Mouse (Mus musculus): ENCODE results near the gene Tmtc2. TPM values are rescaled to one million over a fixed set of nuclear protein-coding genes. Genes with fewer than 3 reads are reported as not detected.

Tmtc2 gene
- polyA plus RNA-seq, 1 experiment from 2014 or later, result 8.8 TPM

DNA sequence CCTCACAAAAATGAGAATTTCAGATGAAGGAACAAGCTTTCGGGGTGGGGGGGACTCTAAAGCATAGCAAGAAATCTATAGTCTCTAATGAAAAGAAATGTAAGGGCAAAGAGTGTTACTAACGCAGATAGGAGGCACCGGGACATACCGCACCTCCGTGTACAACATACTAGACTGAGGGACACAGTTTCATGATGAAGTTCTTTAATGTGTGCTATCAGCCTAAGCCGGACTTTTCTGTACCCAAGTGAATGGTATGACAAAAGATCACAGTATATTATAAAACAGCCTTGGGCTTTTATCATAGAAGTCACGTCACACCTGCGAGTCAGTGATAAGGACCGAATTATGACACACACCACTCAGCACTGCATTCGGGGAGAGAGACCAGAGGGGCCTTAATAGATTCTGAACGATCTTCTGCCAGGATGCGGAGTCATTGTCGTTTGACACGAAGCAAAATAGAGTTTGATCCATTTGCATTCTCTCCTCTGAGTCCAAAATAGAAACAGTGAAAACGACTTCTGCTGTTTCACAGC is 156.3 kb downstream of the Tmtc2 start:
- H3K4me1 ChIP-seq, result no peaks in the 10 kb centered on the region
- no peak overlapping the region for H3K27ac ChIP-seq (replicated peaks)
- H3K27me3 ChIP-seq (ENCODE audit: low read depth, poor library complexity, severe bottlenecking), result peaks cover 13% of the 10 kb centered on the region; the same call in 1 of the 2 replicates
- no peak for DNase-seq (ENCODE audit: low spot score)
- peaks cover 24% of the 10 kb centered on the region for H3K36me3 ChIP-seq
- no peaks in the 10 kb centered on the region for H3K9me3 ChIP-seq (replicated peaks)
- WGBS, result 93% methylated on average over 15 of the region's 15 CpGs
- H3K4me3 ChIP-seq, result no peak overlapping the region

DNA sequence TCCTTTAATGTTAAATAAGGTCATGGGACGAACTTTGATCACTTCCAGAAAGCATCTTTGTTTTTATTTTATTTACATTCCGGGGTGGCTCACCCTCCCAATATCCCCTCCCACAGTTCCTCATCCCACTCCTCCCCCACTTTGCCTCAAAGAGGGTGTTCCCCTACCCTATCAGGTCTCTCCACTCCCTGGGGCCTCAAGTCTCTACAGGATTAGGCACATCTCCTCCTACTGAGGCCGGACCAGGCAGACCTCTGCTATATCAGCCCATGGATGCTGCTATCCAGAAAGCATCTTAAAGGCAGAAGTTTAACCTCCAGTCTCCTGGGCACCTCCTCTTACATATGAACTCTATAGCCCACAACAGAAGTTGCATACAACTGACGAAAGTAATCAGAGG is 157.7 kb downstream of the Tmtc2 start:
- 77% methylated on average over 4 of the region's 4 CpGs for WGBS
- Histone ChIP-seq H3K27me3 (ENCODE audit: low read depth, poor library complexity, severe bottlenecking) (peaks cover 11% of the 10 kb centered on the region; the same call in 1 of the 2 replicates), H3K36me3 (peaks cover 28% of the 10 kb centered on the region), H3K4me1 (no peaks in the 10 kb centered on the region), H3K4me3 (no peak overlapping the region), H3K27ac (replicated peaks) (no peak overlapping the region), H3K9me3 (replicated peaks) (no peaks in the 10 kb centered on the region)
- no peak for DNase-seq (ENCODE audit: low spot score)

DNA sequence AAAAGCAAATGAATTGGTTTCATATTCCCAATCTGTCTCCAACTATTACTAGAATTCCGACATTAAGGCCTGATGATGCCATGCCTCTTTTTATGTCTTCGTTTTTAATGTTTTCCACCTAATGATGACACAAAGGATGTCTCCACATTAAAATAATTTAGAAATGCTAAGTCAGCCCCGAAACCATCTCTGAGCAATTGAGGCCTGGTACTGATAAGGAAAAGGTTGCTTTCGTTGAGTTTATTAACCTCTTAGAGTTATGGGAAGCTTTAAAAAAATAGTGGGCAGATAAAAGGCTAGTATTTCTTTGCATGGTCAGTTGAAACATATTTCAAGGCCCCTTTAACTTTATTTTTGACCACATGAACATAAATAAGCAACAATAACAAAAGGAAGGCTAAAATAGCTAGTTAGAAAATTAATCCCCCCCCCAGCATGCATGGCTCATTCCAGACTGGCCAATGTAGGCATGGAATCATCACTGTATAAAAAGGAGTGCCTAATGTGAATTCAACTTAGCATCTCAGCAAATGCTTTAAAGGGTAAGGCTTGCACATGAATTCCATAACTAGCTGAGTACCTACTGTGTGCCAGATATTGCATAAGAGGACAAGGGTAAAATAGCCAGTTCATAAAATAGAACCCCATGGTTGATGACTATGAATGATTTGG is 168.3 kb downstream of the Tmtc2 start:
- no peak for DNase-seq (ENCODE audit: low spot score)
- Histone ChIP-seq H3K4me1 (no peaks in the 10 kb centered on the region), H3K9me3 (replicated peaks) (0 out of 2 replicates have a peak, but pooled peaks cover 2% of the 10 kb centered on the region), H3K36me3 (no peaks in the 10 kb centered on the region; the same call in 1 of the 2 replicates), H3K27me3 (ENCODE audit: low read depth, poor library complexity, severe bottlenecking) (no peaks in the 10 kb centered on the region), H3K27ac (replicated peaks) (no peak overlapping the region), H3K4me3 (no peak overlapping the region)
- WGBS, result 93% methylated on average over 4 of the region's 4 CpGs

DNA sequence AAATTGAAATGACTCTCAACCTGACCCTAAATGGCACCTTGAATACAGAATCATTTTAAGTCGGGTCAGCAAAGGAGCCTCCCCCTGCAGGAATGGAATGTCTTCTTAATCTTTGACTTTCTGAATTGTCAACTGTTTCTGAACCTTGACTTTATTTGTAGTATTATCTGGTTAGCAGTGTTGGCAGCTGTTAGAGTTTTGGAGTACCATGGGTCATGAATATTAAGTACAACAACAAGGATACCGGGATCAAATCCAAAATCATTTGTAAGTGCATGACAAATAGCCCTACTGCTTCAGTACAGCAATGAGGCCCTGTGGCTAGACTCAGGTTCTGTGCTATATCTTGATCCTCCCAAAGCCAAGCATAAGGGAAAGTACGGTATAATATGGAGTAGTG is 170.3 kb downstream of the Tmtc2 start:
- no peak for DNase-seq (ENCODE audit: low spot score)
- WGBS, result 89% methylated on average over 3 of the region's 3 CpGs
- no peak overlapping the region for H3K4me3 ChIP-seq

DNA sequence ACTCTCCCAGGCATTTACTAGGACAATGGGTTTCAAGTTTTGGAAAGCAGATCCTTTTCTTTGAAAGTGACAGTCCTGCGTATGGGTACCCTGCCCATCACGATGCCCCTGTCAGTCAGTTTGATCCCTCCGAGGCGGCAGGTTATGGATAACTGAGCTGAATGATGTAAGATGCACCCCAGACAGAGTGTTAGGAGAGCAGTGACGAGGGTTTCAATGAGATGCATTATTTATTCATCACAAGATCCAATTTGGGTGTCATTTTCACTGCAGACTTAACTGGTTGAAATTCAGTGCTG is 171.8 kb downstream of the Tmtc2 start:
- no peak for DNase-seq (ENCODE audit: low spot score)
- no peak overlapping the region for H3K4me3 ChIP-seq
- WGBS, result 78% methylated on average over 5 of the region's 5 CpGs

More for the DNA sequence above, 170.3 kb downstream of the Tmtc2 start:
- peaks cover 4% of the 10 kb centered on the region for H3K36me3 ChIP-seq
- no peaks in the 10 kb centered on the region for H3K4me1 ChIP-seq
- no peak overlapping the region for H3K27ac ChIP-seq (replicated peaks)
- H3K27me3 ChIP-seq (ENCODE audit: low read depth, poor library complexity, severe bottlenecking), result no peaks in the 10 kb centered on the region
- 0 out of 2 replicates have a peak, but pooled peaks cover 2% of the 10 kb centered on the region for H3K9me3 ChIP-seq (replicated peaks)

DNA sequence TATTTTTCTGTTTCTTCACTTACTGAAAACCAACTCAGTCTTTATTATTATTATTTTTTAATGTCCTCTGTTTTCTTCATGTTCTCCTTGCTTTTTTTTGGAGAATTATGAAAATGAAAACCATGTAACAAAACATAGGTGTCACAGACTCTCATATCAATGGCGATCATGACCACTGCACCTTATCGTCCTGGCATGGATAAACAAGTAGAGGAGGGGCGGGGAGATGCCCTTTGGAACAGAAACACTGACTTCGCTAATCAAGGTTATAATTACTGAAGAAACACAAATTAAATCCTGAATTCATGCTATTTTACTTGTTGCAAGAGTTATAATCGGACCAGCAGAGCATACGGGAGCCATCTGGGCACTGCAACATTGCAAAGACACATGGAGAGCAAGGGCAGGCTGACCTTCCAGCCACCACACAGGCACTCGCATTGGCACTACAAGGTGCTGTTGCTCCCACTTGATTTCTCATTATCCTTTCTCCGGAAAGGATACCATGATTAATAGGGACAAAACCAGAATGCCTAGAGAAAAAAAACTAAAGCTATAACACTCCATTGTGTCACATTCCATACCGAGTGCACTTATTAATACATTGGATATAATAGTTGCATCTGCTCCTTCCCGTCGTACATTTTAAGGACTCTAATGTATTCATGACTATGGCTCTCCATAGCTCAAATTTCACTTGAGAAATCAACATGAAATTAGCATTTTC is 172.3 kb downstream of the Tmtc2 start:
- Histone ChIP-seq H3K36me3 (peaks cover 4% of the 10 kb centered on the region), H3K27me3 (ENCODE audit: low read depth, poor library complexity, severe bottlenecking) (no peaks in the 10 kb centered on the region), H3K9me3 (replicated peaks) (0 out of 2 replicates have a peak, but pooled peaks cover 2% of the 10 kb centered on the region), H3K4me3 (no peak overlapping the region), H3K27ac (replicated peaks) (no peak overlapping the region), H3K4me1 (no peaks in the 10 kb centered on the region)
- 92% methylated on average over 11 of the region's 11 CpGs for WGBS
- no peak for DNase-seq (ENCODE audit: low spot score)

More for the DNA sequence above, 171.8 kb downstream of the Tmtc2 start:
- no peaks in the 10 kb centered on the region for H3K27me3 ChIP-seq (ENCODE audit: low read depth, poor library complexity, severe bottlenecking)
- peaks cover 4% of the 10 kb centered on the region for H3K36me3 ChIP-seq
- H3K27ac ChIP-seq (replicated peaks), result no peak overlapping the region
- no peaks in the 10 kb centered on the region for H3K4me1 ChIP-seq
- 0 out of 2 replicates have a peak, but pooled peaks cover 2% of the 10 kb centered on the region for H3K9me3 ChIP-seq (replicated peaks)

DNA sequence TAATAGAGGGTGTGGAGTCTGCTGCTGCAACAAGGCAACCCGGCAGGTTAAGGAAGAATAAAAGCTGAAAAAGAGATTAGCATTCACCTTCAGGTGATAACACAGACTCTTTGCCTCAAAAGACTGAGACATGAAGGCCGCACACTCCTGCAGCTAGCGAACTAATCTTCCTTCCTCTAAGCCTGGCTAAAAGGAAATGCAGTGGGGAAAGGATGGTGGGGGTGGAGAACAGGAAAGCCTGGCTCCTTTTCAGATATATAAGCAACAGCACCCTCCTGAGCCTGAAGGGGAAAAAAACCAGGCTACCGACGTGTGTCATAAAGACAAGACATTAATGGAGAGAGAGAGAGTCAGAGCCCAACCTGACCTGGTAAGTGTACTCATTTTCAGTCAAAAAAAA is 174.9 kb downstream of the Tmtc2 start:
- H3K4me3 ChIP-seq, result no peak overlapping the region
- no peak for DNase-seq (ENCODE audit: low spot score)
- 55% methylated on average over 5 of the region's 5 CpGs for WGBS
- no peaks in the 10 kb centered on the region for H3K9me3 ChIP-seq (replicated peaks)
- no peak overlapping the region for H3K27ac ChIP-seq (replicated peaks)
- no peaks in the 10 kb centered on the region for H3K27me3 ChIP-seq (ENCODE audit: low read depth, poor library complexity, severe bottlenecking)
- H3K4me1 ChIP-seq, result no peaks in the 10 kb centered on the region
- peaks cover 4% of the 10 kb centered on the region; the same call in 1 of the 2 replicates for H3K36me3 ChIP-seq

DNA sequence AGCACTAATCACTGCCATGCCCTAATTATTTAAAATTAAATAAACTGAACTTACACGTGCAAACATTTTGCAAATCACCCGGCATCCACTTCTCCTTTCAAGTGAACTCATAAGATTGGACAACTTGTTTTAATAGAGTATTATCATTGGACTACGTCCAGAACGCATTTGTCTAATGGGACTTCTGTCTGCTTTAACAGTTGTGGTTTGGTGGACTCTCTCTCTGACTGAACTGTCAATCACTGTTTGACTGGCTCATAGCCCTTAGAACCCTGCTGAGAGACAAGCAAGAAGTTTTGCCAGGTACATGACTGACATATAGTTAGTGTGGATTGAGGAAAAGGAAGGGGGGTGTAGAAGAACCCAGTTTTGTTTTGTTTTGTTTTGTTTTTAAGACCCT is 190.2 kb downstream of the Tmtc2 start:
- no peak for DNase-seq (ENCODE audit: low spot score)

DNA sequence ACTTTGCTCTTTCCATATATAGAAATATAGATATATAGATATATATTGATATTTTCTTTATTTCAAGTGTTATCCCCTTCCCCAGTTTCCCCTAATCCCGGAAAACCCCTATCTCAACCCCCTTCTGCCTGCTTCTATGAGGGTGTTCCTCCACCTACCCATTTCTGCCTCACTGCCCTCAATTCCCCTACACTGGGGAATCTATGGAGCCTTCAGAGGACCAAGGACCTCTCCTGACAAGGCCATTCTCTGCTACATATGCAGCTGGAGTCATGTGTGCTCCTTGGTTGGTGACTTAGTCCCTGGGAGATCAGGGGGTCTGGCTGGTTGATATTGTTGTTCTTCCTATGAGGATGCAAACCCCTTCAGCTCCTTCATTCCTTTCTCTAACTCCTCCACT is 192.5 kb downstream of the Tmtc2 start:
- Histone ChIP-seq H3K4me1 (peaks cover 17% of the 10 kb centered on the region), H3K4me3 (no peak overlapping the region), H3K9me3 (replicated peaks) (no peaks in the 10 kb centered on the region), H3K36me3 (no peaks in the 10 kb centered on the region), H3K27ac (replicated peaks) (no peak overlapping the region), H3K27me3 (ENCODE audit: low read depth, poor library complexity, severe bottlenecking) (peaks cover 9% of the 10 kb centered on the region; the same call in 1 of the 2 replicates)
- DNase-seq (ENCODE audit: low spot score), result no peak
- WGBS, result 82% methylated on average over 1 of the region's 1 CpGs

More for the DNA sequence above, 190.2 kb downstream of the Tmtc2 start:
- Histone ChIP-seq H3K27me3 (ENCODE audit: low read depth, poor library complexity, severe bottlenecking) (peaks cover 7% of the 10 kb centered on the region; the same call in 1 of the 2 replicates), H3K9me3 (replicated peaks) (no peaks in the 10 kb centered on the region), H3K4me1 (peaks cover 17% of the 10 kb centered on the region), H3K27ac (replicated peaks) (no peak overlapping the region), H3K4me3 (no peak overlapping the region), H3K36me3 (no peaks in the 10 kb centered on the region)
- 88% methylated on average over 4 of the region's 4 CpGs for WGBS

DNA sequence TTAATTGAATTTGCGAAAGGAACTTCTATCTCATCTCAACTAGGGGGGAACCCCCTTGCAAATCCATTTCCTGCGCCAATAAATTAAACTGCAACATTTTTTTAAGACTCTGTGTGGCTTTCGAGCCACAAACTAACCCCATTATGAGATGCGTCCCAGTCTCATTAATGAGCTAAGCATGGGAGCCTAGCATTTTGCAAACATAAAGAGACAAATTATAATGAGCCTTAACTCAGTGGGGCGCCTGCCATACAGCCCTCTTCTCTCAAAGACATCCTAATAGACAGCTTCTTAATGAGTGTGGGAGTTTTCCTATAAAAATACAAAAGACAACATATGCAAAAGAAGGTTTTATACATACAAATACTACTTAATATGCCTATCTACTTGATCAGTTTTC is 193.0 kb downstream of the Tmtc2 start:
- H3K36me3 ChIP-seq, result no peaks in the 10 kb centered on the region
- H3K4me1 ChIP-seq, result peaks cover 17% of the 10 kb centered on the region
- peaks cover 14% of the 10 kb centered on the region; the same call in 1 of the 2 replicates for H3K27me3 ChIP-seq (ENCODE audit: low read depth, poor library complexity, severe bottlenecking)
- H3K9me3 ChIP-seq (replicated peaks), result no peaks in the 10 kb centered on the region
- H3K27ac ChIP-seq (replicated peaks), result no peak overlapping the region
- no peak for DNase-seq (ENCODE audit: low spot score)
- WGBS, result 60% methylated on average over 5 of the region's 5 CpGs
- H3K4me3 ChIP-seq, result no peak overlapping the region

DNA sequence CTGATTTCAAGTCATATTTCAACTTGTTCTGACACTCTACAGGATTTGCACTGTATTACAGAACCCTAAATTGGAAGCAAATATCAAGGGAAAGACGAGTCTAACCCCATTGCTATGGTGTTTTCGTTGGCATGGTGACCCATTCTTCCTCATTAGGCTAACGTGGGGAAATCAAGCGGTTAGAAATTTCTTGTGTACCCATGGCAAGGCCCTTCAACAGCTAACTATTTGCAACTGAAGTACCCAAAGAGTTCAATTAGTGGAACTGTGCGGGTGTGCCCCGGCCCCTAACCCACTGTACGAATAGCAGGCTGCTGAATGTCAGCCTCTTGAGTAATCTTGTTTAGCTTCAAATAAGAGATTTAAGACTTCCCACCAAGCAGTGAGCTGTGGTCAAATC is 193.7 kb downstream of the Tmtc2 start:
- Histone ChIP-seq H3K27ac (replicated peaks) (no peak overlapping the region), H3K4me1 (peaks cover 17% of the 10 kb centered on the region), H3K9me3 (replicated peaks) (no peaks in the 10 kb centered on the region), H3K4me3 (no peak overlapping the region), H3K36me3 (no peaks in the 10 kb centered on the region), H3K27me3 (ENCODE audit: low read depth, poor library complexity, severe bottlenecking) (peaks cover 14% of the 10 kb centered on the region; the same call in 1 of the 2 replicates)
- 42% methylated on average over 7 of the region's 7 CpGs for whole genome bisulfite sequencing
- DNase-seq (ENCODE audit: low spot score), result peak; percentile 27

DNA sequence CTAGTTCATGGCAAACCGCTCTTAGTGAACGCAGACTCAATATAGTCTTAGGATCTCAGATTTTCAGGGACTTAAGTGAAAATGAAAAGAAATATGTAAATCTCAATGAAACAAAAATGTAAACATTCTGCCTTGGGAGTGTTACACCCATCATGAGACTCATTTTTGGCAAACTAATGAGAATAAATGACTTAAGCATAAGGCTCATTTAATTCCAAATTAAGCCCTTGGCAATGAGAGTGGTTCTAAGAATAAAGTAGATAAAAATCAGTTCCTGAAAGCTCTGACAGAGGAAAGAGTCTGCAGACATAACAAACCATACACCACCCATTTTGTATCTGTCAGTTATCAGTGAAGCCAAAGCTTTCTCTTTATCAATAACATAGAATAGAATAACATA is 196.5 kb downstream of the Tmtc2 start:
- Histone ChIP-seq H3K4me1 (peaks cover 17% of the 10 kb centered on the region), H3K36me3 (no peaks in the 10 kb centered on the region), H3K27me3 (ENCODE audit: low read depth, poor library complexity, severe bottlenecking) (peaks cover 14% of the 10 kb centered on the region; the same call in 1 of the 2 replicates), H3K9me3 (replicated peaks) (peaks cover 6% of the 10 kb centered on the region; the same call in 1 of the 2 replicates), H3K27ac (replicated peaks) (no peak overlapping the region), H3K4me3 (no peak overlapping the region)
- 94% methylated on average over 2 of the region's 2 CpGs for WGBS
- no peak for DNase-seq (ENCODE audit: low spot score)

DNA sequence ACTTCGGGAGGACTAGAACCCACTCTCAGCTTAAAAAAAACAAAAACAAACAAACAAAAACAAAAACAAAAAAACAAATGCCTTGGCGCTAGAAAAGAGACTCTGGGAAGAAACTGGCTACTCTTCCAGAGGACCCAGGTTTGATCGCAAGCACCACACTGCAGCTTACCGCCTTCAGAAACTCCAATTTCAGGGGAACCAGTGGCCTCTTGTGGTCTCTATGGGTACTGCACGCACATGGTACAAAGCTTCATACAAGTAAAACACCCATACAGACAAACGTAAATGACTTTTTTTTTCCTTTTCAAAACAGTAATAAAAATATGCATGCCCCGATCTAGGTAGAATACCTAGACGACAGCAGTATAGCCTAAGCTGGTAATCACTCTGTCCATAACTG is 201.0 kb downstream of the Tmtc2 start:
- 94% methylated on average over 8 of the region's 8 CpGs for WGBS
- peaks cover 13% of the 10 kb centered on the region for H3K36me3 ChIP-seq
- no peak for DNase-seq (ENCODE audit: low spot score)
- H3K4me3 ChIP-seq, result no peak overlapping the region
- H3K27ac ChIP-seq (replicated peaks), result no peak overlapping the region
- H3K4me1 ChIP-seq, result peaks cover 8% of the 10 kb centered on the region
- peaks cover 6% of the 10 kb centered on the region; the same call in 1 of the 2 replicates for H3K9me3 ChIP-seq (replicated peaks)
- H3K27me3 ChIP-seq (ENCODE audit: low read depth, poor library complexity, severe bottlenecking), result 0 out of 2 replicates have a peak, but pooled peaks cover 8% of the 10 kb centered on the region
